11 mouse cellular contexts compared by ENCODE assay signal in the genomic region with DNA sequence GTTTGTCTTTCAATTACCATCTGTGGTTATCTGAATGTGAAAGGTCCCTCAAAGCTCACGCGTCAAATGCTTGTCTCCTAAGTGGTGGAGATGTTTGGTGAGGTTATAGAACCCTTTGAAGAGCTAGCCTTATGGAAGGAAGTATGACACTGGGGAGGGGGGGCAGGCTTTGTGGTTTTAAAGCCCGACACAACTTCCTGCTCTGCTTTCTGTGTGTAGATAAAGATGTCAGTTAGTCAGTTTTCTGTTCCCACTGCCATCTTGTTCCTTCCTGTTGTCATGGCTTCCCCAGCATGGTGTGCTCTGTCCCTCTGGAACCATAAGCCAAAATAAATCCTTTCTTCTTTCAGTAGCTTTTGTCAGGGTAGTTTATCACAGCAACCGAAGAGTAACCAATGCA.
"Had no signal": no experiment of that assay in that cellular context is flagged by ENCODE, and none has a peak within 500 bp of the region (broad histone marks: within the 10 kb centered on the region; RNA-seq: fewer than 3 reads in every experiment).

No protein-coding gene starts in this region.

- DNase-seq: kidney, adult 2 months; kidney, postnatal 14 days; lung, embryonic 14.5 days; retina, postnatal 1 day had no signal

- H3K4me3 ChIP-seq: kidney, embryonic 15.5 days; left cerebral cortex, adult 2 months; limb, embryonic 15.5 days; liver, embryonic 12.5 days; midbrain, embryonic 13.5 days; stomach, embryonic 15.5 days had no signal

- ATAC-seq: intestine, embryonic 16.5 days; liver, embryonic 12.5 days; midbrain, embryonic 13.5 days had no signal

- H3K27ac ChIP-seq: kidney, embryonic 15.5 days; left cerebral cortex, adult 2 months; limb, embryonic 15.5 days; liver, embryonic 12.5 days; midbrain, embryonic 13.5 days; stomach, embryonic 15.5 days had no signal
